Mouse (Mus musculus): ENCODE measurements at regions not wholly inside any gene's neighbourhood (a gene's known extent, or its start where the extent isn't known, plus 50 kb on each side); places are given as distances from the start of the nearest gene placed in this dataset.
A peak's percentile ranks its signal among the peaks of the same experiment; 100 is the strongest.

- no peak for DNase-seq
Observed at GRCm38 (mm10) chr3:16941146-16941545, 934.9 kb upstream of the Gm5150 start.

GRCm38 (mm10) chr3:16939533-16939932 is 933.3 kb upstream of the Gm5150 start:
- no peak for DNase-seq

GRCm38 (mm10) chr3:16939127-16939526 is 932.9 kb upstream of the Gm5150 start:
- DNase-seq, result no peak

GRCm38 (mm10) chr3:16938491-16939001 is 932.3 kb upstream of the Gm5150 start:
- no peak for DNase-seq

- DNase-seq, result peak; percentile 1 to 2
Observed at GRCm38 (mm10) chr3:16930299-16930698, 924.1 kb upstream of the Gm5150 start.

- no peak for DNase-seq
Observed at GRCm38 (mm10) chr3:16929846-16930245, 923.6 kb upstream of the Gm5150 start.

- DNase-seq, result no peak
Observed at GRCm38 (mm10) chr3:16924018-16924417, 917.8 kb upstream of the Gm5150 start.

- no peak for DNase-seq
Observed at GRCm38 (mm10) chr3:16923234-16923914, 917.1 kb upstream of the Gm5150 start.

- no peak for DNase-seq
Observed at GRCm38 (mm10) chr3:16921330-16921729, 915.1 kb upstream of the Gm5150 start.

GRCm38 (mm10) chr3:16918374-16918773 is 912.1 kb upstream of the Gm5150 start:
- DNase-seq, result no peak

- no peak for DNase-seq
Observed at GRCm38 (mm10) chr3:16916072-16916403, 909.8 kb upstream of the Gm5150 start.

GRCm38 (mm10) chr3:16915389-16916071 is 909.3 kb upstream of the Gm5150 start:
- DNase-seq, result no peak

GRCm38 (mm10) chr3:16888132-16888531 is 881.9 kb upstream of the Gm5150 start:
- no peak for DNase-seq

GRCm38 (mm10) chr3:16872337-16873117 is 866.3 kb upstream of the Gm5150 start:
- DNase-seq, result no peak

- DNase-seq, result no peak
Observed at GRCm38 (mm10) chr3:16860034-16860433, 853.8 kb upstream of the Gm5150 start.

- DNase-seq, result no peak
Observed at GRCm38 (mm10) chr3:16858931-16859330, 852.7 kb upstream of the Gm5150 start.

- no peak for DNase-seq
Observed at GRCm38 (mm10) chr3:16855251-16855650, 849.0 kb upstream of the Gm5150 start.

- no peak for DNase-seq
Observed at GRCm38 (mm10) chr3:16853992-16854391, 847.8 kb upstream of the Gm5150 start.

GRCm38 (mm10) chr3:16846785-16847520 is 840.7 kb upstream of the Gm5150 start:
- DNase-seq, result no peak

GRCm38 (mm10) chr3:16820536-16820935 is 814.3 kb upstream of the Gm5150 start:
- no peak for DNase-seq

- no peak for DNase-seq
Observed at GRCm38 (mm10) chr3:16819218-16820122, 813.2 kb upstream of the Gm5150 start.

- no peak for DNase-seq
Observed at GRCm38 (mm10) chr3:16816814-16817213, 810.6 kb upstream of the Gm5150 start.

Measured in kidney, postnatal 4 days (tissue).